Mouse (Mus musculus) kidney, embryonic 16.5 days (tissue): Measurements from ENCODE around the gene Spout1. TPM values are rescaled to one million over a fixed set of nuclear protein-coding genes. Genes with fewer than 3 reads are reported as not detected.

Experiments used
- ATAC-seq: fragments of 200-750 bp; cut with Nextera tagmentation; 2 replicates; pipeline ENCODE4 v1.8.0; 2017; ENCODE audit warnings: moderate TSS enrichment; ENCODE audit not compliant: low FRiP score, low TSS enrichment
- H3K27ac ChIP-seq: fragments of 300-500 bp; sonication (generic); 2 replicates; pipeline ENCODE4 v1.5.1; 2014; ENCODE audit warnings: low read length
- H3K27me3 ChIP-seq: fragments of 300-500 bp; sonication (generic); 2 replicates; pipeline ENCODE4 v1.6.1; 2014; ENCODE audit warnings: low read length, control low read depth, mixed read lengths; ENCODE audit not compliant: insufficient read depth
- H3K36me3 ChIP-seq: fragments of 300-500 bp; sonication (generic); 2 replicates; pipeline ENCODE4 v1.6.1; 2014; ENCODE audit warnings: low read length, control low read depth, mixed read lengths; ENCODE audit not compliant: insufficient read depth
- H3K4me1 ChIP-seq: fragments of 300-500 bp; sonication (generic); 2 replicates; pipeline ENCODE4 v1.6.1; 2014; ENCODE audit warnings: low read length, control low read depth, mixed read lengths; ENCODE audit not compliant: insufficient read depth
- H3K4me2 ChIP-seq: fragments of 300-500 bp; sonication (generic); replicated peaks from 2 replicates; pipeline ENCODE4 v1.6.1; 2014; ENCODE audit warnings: low read depth, low read length
- H3K4me3 ChIP-seq: fragments of 300-500 bp; sonication (generic); 2 replicates; pipeline ENCODE4 v1.5.1; 2014; ENCODE audit warnings: mild to moderate bottlenecking, low read length
- H3K9ac ChIP-seq: fragments of 300-500 bp; sonication (generic); replicated peaks from 2 replicates; pipeline ENCODE4 v1.6.1; 2014; ENCODE audit warnings: low read length
- H3K9me3 ChIP-seq: fragments of 300-500 bp; sonication (generic); 2 replicates; pipeline ENCODE4 v1.6.1; 2016; ENCODE audit warnings: low read length, control low read depth
- WGBS: fragments of 180-500 bp; shearing (Covaris S2); extraction: QIAGEN DNeasy Blood & Tissue Kit; methylation state at CpG from one replicate; pipeline ENCODE4 v1.1.7; 2014; 5-methylcytosine and 5-hydroxymethylcytosine counted together
- polyA plus RNA-seq: library from polyadenylated mRNA; unstranded; fragments of >200 nt; fragmentation: Nextera tagmentation; extraction: Ambion mirVana; gene quantifications from 2 replicates; pipeline ENCODE4 v1.2.1, GENCODE M21; 2015

The Spout1 gene
- polyA plus RNA-seq, 1 experiment from 2014 or later = 93.2 TPM

DNA sequence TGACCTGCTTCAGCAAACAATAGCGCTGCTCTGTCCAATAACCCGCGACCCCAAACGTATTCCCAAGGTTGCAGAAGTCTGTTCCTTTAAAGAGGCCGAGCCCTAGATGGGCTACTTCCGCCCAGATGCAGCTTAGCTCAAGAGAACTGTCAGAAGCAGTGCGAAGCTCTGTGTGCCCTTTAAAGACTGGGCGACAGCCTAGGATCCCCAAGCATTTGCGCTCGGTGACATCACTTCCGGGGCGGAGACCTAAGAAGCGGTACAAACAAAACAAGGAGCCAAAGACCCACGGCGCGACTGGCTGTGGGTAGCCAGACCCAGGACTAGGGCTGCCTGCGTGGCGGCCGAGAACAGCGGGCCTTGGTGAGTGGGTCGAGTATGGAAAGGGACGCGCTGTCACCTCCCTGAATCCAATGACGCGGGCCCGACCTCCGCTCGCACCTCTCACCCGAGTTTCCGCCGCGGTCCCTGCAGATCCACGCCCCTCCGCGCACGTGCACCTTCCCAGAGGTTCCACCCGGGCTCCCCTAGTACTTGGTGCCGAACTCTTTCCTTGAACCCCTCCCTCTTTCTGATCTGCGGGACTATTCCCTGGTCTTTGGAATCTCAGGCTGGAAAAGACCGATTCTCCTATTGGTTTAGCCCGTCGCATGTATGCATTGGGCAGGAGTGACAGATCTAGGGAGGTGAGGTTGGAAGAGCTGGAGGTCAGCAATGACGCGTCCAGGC lies 27.5 kb upstream of the Spout1 start, which contains the start of gene Kyat1:
Gene Kyat1 (minus strand): TSS at position 219 of the 729 bp plus-strand sequence.
- Histone ChIP-seq H3K9me3 (no peaks in the 10 kb centered on the region), H3K9ac (peak within 1 kb of the TSS; percentile 73), H3K4me2 (peak within 1 kb of the TSS; percentile 83), H3K4me1 (peaks cover 14% of the 10 kb centered on the region), H3K36me3 (no peaks in the 10 kb centered on the region), H3K4me3 (peak within 1 kb of the TSS; percentile 80), H3K27ac (peak within 1 kb of the TSS; percentile 79), H3K27me3 (no peaks in the 10 kb centered on the region)
- WGBS = under 1% methylated on average over 44 of the region's 44 CpGs
- peak; percentile 96 for ATAC-seq

DNA sequence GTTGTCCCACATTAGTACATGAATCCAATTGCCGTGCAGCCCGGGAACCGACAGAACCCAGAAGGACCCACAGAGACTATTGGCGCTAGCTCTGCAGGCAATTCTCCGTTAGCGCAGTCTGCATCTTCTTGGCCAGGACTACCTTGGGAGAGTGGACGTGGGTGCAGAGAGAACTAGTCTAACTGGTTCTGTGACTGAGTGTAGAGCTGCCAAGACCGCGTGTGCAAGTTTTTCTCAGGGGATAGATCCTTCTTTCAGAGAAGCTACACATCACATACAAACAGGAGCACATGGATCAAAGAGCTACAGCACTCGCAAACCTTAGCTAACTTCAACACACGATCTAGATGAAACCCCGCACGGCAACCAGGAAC lies 27.0 kb upstream of the Spout1 start:
- WGBS = 2% methylated on average over 13 of the region's 13 CpGs
- peak overlapping the region; percentile 80 for H3K4me3 ChIP-seq
- no peaks in the 10 kb centered on the region for H3K27me3 ChIP-seq
- H3K36me3 ChIP-seq = no peaks in the 10 kb centered on the region
- H3K4me2 ChIP-seq = peak overlapping the region; percentile 83
- peak overlapping the region; percentile 79 for H3K27ac ChIP-seq
- ATAC-seq = peak; percentile 52
- H3K9me3 ChIP-seq = no peaks in the 10 kb centered on the region
- H3K4me1 ChIP-seq = peaks cover 17% of the 10 kb centered on the region
- peak overlapping the region; percentile 73 for H3K9ac ChIP-seq

DNA sequence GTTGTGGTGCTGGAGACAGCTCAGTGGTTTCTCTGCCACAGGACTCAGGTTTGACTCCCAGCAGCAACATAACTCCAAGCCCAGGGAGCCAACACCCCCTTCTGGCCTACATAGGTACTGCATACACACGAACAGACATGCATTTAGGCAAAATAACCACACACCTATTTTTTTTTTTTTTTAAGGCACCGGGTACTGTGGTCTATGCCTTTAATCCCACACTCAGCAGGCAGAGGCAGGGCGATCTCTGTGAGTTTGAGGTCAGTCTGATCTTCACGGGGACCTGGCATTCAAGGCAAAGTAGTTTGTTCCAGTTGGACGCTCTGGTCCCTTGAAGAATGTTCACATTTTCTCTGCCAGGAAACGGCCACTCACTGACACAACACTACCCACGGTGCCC lies 25.2 kb upstream of the Spout1 start:
- Histone ChIP-seq H3K36me3 (no peaks in the 10 kb centered on the region), H3K4me3 (no peak overlapping the region), H3K27ac (no peak overlapping the region), H3K9me3 (no peaks in the 10 kb centered on the region), H3K4me2 (no peak overlapping the region), H3K9ac (no peak overlapping the region), H3K27me3 (no peaks in the 10 kb centered on the region), H3K4me1 (peaks cover 17% of the 10 kb centered on the region)
- 71% methylated on average over 7 of the region's 7 CpGs for WGBS
- ATAC-seq = no peak

DNA sequence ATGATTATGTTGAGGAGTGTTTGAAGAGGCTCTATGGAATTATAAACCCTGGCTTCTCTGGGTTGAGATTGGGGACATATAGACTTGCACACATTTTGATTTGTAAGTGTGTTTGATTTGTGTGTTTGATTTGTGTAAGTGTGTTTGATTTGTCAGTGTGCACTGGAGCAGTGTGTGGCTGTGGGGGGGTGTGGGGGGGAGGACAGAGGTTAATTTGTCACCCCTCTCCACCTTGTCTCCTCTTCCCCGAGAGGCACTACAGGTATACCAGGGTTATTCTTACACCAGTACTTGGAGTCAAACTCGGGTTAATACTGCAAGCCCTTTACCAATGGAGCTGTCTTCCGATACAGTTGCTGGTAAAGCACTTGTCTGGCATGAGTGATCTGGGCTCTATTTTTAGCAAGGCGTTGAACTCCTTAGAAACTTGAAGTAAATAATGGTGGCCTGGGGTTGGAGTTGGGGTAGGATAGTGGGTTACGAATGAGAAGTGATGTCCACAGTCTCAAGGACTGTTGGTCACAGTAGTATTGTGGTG lies 22.2 kb upstream of the Spout1 start:
- Histone ChIP-seq H3K27ac (no peak overlapping the region), H3K9me3 (no peaks in the 10 kb centered on the region), H3K4me1 (peaks cover 9% of the 10 kb centered on the region; the same call in 1 of the 2 replicates), H3K27me3 (no peaks in the 10 kb centered on the region), H3K9ac (no peak overlapping the region), H3K4me2 (no peak overlapping the region), H3K4me3 (no peak overlapping the region), H3K36me3 (no peaks in the 10 kb centered on the region)
- WGBS = 56% methylated on average over 5 of the region's 5 CpGs
- no peak for ATAC-seq

DNA sequence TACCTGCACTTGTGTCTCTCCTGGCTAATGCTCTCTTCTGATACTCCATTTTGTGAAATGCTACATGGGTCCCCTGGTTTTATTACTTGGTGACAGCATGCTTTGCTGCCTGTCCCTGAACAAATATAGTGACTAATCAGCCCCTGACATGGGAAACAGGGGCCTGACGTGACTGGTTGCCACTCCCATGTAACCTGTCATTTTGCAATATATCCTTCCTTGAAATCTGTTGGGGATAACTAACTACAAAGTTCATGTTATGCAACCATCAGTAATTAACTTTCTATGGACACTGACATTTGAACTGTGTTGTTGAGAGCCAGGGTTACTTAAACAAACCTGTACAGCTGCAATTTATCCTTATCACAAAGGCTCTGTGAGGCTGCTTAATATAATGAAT lies 21.7 kb upstream of the Spout1 start:
- H3K4me2 ChIP-seq = no peak overlapping the region
- 16% methylated on average over 1 of the region's 1 CpGs for WGBS
- ATAC-seq = no peak
- no peak overlapping the region for H3K27ac ChIP-seq
- H3K4me1 ChIP-seq = peaks cover 8% of the 10 kb centered on the region; the same call in 1 of the 2 replicates
- H3K36me3 ChIP-seq = no peaks in the 10 kb centered on the region
- no peak overlapping the region for H3K9ac ChIP-seq
- H3K27me3 ChIP-seq = no peaks in the 10 kb centered on the region
- H3K4me3 ChIP-seq = no peak overlapping the region
- H3K9me3 ChIP-seq = no peaks in the 10 kb centered on the region

DNA sequence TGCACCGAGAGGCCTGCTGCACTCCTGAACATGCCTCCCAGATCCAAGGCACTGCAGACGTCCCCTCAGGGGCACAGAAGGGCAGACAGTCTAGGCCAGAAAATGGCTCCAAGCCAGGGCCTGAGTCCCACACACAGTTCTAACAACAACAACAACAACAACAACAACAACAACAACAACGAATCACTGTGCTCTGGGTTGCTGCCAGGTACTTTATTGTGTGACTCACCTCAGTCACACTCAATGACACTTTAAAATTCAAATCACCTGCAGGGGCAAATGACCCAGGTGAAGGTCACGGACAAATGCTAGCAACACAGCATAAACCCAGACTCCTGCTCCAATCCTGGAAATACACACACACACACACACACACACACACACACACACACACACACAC lies 19.8 kb upstream of the Spout1 start:
- no peak for ATAC-seq
- Histone ChIP-seq H3K4me2 (no peak overlapping the region), H3K4me3 (no peak overlapping the region), H3K27ac (no peak overlapping the region), H3K4me1 (0 out of 2 replicates have a peak, but pooled peaks cover 3% of the 10 kb centered on the region), H3K27me3 (no peaks in the 10 kb centered on the region), H3K9me3 (no peaks in the 10 kb centered on the region), H3K9ac (no peak overlapping the region), H3K36me3 (no peaks in the 10 kb centered on the region)
- WGBS = 74% methylated on average over 4 of the region's 4 CpGs

DNA sequence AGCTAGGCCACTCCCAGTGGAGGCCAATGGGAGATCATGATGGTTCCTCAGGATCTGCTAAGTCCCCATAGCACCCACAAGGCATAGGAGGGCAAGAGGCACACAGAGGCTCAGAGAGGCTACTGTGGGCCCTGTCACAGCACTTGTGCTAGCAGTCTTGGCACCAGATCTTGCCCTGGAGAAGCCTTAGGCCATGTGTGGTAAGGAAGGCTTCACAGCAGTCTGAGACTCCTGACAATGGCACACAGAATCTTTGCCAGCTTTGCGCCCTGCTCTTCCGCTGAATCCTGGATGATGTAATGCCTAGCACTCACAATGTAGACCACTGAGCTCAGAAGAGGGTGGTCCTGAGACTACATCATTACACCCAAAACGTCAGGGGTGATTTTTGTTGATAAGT lies 16.4 kb upstream of the Spout1 start:
- H3K36me3 ChIP-seq = no peaks in the 10 kb centered on the region
- no peak overlapping the region for H3K27ac ChIP-seq
- no peak overlapping the region for H3K4me3 ChIP-seq
- H3K4me1 ChIP-seq = no peaks in the 10 kb centered on the region
- WGBS = 92% methylated on average over 3 of the region's 3 CpGs
- no peak overlapping the region for H3K9ac ChIP-seq
- ATAC-seq = no peak
- no peaks in the 10 kb centered on the region for H3K9me3 ChIP-seq
- H3K4me2 ChIP-seq = no peak overlapping the region
- no peaks in the 10 kb centered on the region for H3K27me3 ChIP-seq

DNA sequence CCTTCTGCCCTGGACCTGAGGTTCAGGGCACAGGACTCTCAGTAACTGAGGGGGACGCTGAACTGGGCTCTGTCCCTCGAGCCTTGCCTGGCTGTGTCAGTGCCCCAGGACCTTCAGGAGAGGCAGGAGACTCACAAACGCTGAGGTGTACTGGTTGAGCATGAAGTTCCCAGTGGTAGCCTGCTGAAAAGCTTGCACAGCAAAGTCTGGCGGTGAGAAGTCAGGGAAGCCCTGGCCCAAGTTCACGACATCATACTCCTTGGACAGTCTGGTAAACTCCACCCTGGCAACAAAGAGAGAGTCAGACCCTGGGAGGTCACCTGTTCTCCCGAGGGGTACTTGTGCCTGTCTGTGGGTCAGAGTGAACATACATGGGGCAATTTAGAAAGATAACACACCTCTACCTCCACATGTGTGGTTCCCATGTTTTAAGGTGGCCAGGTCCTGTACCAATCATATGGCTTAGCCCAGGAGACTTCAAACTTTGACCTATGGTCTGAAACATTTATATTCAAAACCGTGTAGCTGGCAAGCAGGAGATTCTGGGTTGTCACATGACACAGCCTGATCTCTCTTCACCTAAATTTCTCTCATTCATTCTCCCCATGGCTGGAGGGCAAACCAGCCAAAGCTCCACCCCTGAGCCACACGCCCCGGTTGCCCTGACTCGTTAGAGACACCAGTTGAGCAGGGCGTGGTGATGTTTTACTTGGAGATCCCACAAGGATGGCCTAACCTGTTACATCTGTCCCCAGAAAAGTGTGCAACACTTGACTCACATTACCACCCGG lies 13.7 kb upstream of the Spout1 start:
- no peak overlapping the region for H3K27ac ChIP-seq
- 86% methylated on average over 12 of the region's 12 CpGs for WGBS
- H3K36me3 ChIP-seq = no peaks in the 10 kb centered on the region
- H3K4me2 ChIP-seq = no peak overlapping the region
- ATAC-seq = no peak
- no peaks in the 10 kb centered on the region for H3K9me3 ChIP-seq
- no peak overlapping the region for H3K9ac ChIP-seq
- no peaks in the 10 kb centered on the region for H3K4me1 ChIP-seq
- H3K27me3 ChIP-seq = no peaks in the 10 kb centered on the region
- H3K4me3 ChIP-seq = no peak overlapping the region

DNA sequence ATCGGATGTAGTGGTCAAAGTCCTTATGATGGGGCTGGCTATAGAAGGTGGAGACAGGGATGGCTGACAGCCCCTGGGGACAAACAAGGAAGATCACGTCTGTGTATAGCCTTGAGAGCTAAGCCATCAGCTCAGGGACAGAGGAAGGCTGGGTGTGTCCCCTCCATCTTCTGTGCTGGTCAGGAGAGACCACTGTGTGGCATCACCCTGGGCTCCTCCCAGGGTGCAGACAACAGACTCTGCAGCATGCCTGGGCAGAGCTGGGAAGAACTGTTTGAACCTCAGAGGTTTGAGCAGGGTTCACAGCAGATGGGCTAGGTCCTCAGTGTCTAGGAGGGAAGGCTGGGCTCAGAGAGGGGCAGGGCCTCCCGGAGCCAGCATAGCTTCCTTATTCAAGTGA lies 7.4 kb upstream of the Spout1 start:
- Histone ChIP-seq H3K4me2 (no peak overlapping the region), H3K9ac (no peak overlapping the region), H3K27me3 (no peaks in the 10 kb centered on the region), H3K9me3 (peaks cover 5% of the 10 kb centered on the region), H3K27ac (no peak overlapping the region), H3K36me3 (peaks cover 11% of the 10 kb centered on the region; the same call in 1 of the 2 replicates), H3K4me3 (no peak overlapping the region), H3K4me1 (no peaks in the 10 kb centered on the region)
- ATAC-seq = no peak
- 78% methylated on average over 3 of the region's 3 CpGs for whole genome bisulfite sequencing

DNA sequence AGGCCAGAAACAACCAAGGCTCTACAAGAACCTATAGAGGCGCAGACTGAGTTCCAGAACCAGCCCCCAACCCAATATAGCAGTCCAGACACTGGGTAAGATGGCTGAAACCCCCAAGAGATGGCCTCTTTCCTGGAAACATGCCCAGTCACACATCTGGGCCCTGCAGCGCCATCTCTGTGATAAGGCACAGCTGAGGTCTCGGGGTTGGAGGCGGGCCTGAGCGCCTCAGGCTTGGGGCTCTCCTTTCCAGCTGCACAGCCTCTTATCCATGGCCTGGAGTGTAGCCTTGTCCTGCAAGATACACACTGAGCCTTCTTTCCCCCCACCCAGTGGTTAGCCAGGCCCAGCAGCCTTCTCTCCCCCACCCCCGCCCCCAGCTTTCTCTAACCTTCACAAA lies 7.0 kb upstream of the Spout1 start:
- WGBS = 93% methylated on average over 6 of the region's 6 CpGs
- Histone ChIP-seq H3K27me3 (no peaks in the 10 kb centered on the region), H3K4me3 (no peak overlapping the region), H3K36me3 (peaks cover 11% of the 10 kb centered on the region; the same call in 1 of the 2 replicates), H3K4me2 (no peak overlapping the region), H3K4me1 (no peaks in the 10 kb centered on the region), H3K9ac (no peak overlapping the region), H3K9me3 (peaks cover 5% of the 10 kb centered on the region), H3K27ac (no peak overlapping the region)
- ATAC-seq = no peak
